Mouse (Mus musculus): ENCODE measurements at regions not wholly inside any gene's neighbourhood (a gene's known extent, or its start where the extent isn't known, plus 50 kb on each side); places are given as distances from the start of the nearest gene placed in this dataset.

- H3K4me3 ChIP-seq (ENCODE audit: control insufficient read depth in 1 of 2, insufficient read depth in 1 of 2, low read depth in 2 of 2, low read length in 2 of 2) = no peak overlapping the region
- TF ChIP-seq EP300 (IDR thresholded peaks at IDR 0.05; ENCODE audit: low read depth in 1 of 2, low read length in 2 of 2) (no peak), NRF1 (IDR thresholded peaks at IDR 0.05; ENCODE audit: insufficient read depth, low read depth, low read length, poor library complexity, severe bottlenecking) (no peak), MAFK (IDR thresholded peaks at IDR 0.05; ENCODE audit: borderline replicate concordance, low read depth, low read length) (no peak), POLR2AphosphoS2 (IDR thresholded peaks at IDR 0.05; ENCODE audit: low read length) (no peak), MEF2A (IDR thresholded peaks at IDR 0.05; ENCODE audit: extremely low read depth, insufficient replicate concordance, low read depth, low read length, poor library complexity, severe bottlenecking) (no peak), ZC3H11A (IDR thresholded peaks at IDR 0.05; ENCODE audit: low read depth, low read length) (no peak), JUND (IDR thresholded peaks at IDR 0.05; ENCODE audit: low read depth, low read length) (no peak), GATA1 (IDR thresholded peaks at IDR 0.05; ENCODE audit: low read depth, low read length) (no peak), USF1 (IDR thresholded peaks at IDR 0.05; ENCODE audit: low read depth, low read length) (no peak)
- H3K9me3 ChIP-seq (replicated peaks; ENCODE audit: insufficient read depth, low read length) = no peaks in the 10 kb centered on the region
- no peaks in the 10 kb centered on the region for H3K4me1 ChIP-seq (ENCODE audit: control insufficient read depth in 1 of 2, insufficient read depth in 2 of 2, low read length in 2 of 2)
- no peak overlapping the region for H3K9ac ChIP-seq (ENCODE audit: control insufficient read depth, low read depth, low read length, poor library complexity, severe bottlenecking)
- H3K79me2 ChIP-seq (ENCODE audit: control insufficient read depth, insufficient read depth, low read length, poor library complexity) = no peaks in the 10 kb centered on the region
- H3K27ac ChIP-seq (ENCODE audit: control insufficient read depth, low read depth, low read length) = no peak overlapping the region
- DNase-seq (ENCODE audit: low read depth, low spot score) = no peak
- H3K27me3 ChIP-seq (ENCODE audit: control insufficient read depth in 1 of 2, insufficient read depth in 2 of 2, low read length in 2 of 2) = no peaks in the 10 kb centered on the region
- H3K36me3 ChIP-seq (ENCODE audit: control insufficient read depth in 1 of 2, insufficient read depth in 2 of 2, low read length in 2 of 2) = no peaks in the 10 kb centered on the region
Observed at GRCm38 (mm10) chrX:95291676-95292075, 95.0 kb upstream of the Arhgef9 start.

- no peaks in the 10 kb centered on the region for H3K4me1 ChIP-seq (ENCODE audit: control insufficient read depth in 1 of 2, insufficient read depth in 2 of 2, low read length in 2 of 2)
- no peak overlapping the region for H3K4me3 ChIP-seq (ENCODE audit: control insufficient read depth in 1 of 2, insufficient read depth in 1 of 2, low read depth in 2 of 2, low read length in 2 of 2)
- no peak for TF ChIP-seq TCF12 (IDR thresholded peaks at IDR 0.05; ENCODE audit: low read depth, low read length)
- TF ChIP-seq SMC3 (IDR thresholded peaks at IDR 0.05; ENCODE audit: low read depth, low read length) = no peak
- no peak for TF ChIP-seq ELF1 (IDR thresholded peaks at IDR 0.05; ENCODE audit: low read depth, low read length)
- no peak for TF ChIP-seq MYB (IDR thresholded peaks at IDR 0.05; ENCODE audit: low read depth, low read length)
- no peak for TF ChIP-seq ZNF384 (IDR thresholded peaks at IDR 0.05; ENCODE audit: low read depth, low read length)
- TF ChIP-seq HCFC1 (IDR thresholded peaks at IDR 0.05; ENCODE audit: low read depth, low read length) = no peak
- TF ChIP-seq SIN3A (IDR thresholded peaks at IDR 0.05; ENCODE audit: low read length) = no peak
- TF ChIP-seq TAL1 (IDR thresholded peaks at IDR 0.05; ENCODE audit: low read length) = no peak
- no peak for TF ChIP-seq NRF1 (IDR thresholded peaks at IDR 0.05; ENCODE audit: insufficient read depth, low read depth, low read length, poor library complexity, severe bottlenecking)
- no peak for TF ChIP-seq POLR2AphosphoS5 (IDR thresholded peaks at IDR 0.05; ENCODE audit: borderline replicate concordance, low read depth, low read length)
- TF ChIP-seq CHD2 (IDR thresholded peaks at IDR 0.05; ENCODE audit: low read length) = no peak
- TF ChIP-seq GATA1 (IDR thresholded peaks at IDR 0.05; ENCODE audit: low read depth, low read length) = no peak
- no peak for TF ChIP-seq ZMIZ1 (IDR thresholded peaks at IDR 0.05; ENCODE audit: low read depth, low read length)
- no peak for TF ChIP-seq USF2 (IDR thresholded peaks at IDR 0.05; ENCODE audit: borderline replicate concordance in 1 of 2, insufficient read depth in 1 of 2, low read depth in 1 of 2, low read length in 2 of 2)
Observed at GRCm38 (mm10) chrX:95282038-95282437, 85.4 kb upstream of the Arhgef9 start.

More at GRCm38 (mm10) chrX:95282038-95282437, 85.4 kb upstream of the Arhgef9 start:
- Histone ChIP-seq H3K27me3 (ENCODE audit: control insufficient read depth in 1 of 2, insufficient read depth in 2 of 2, low read length in 2 of 2) (no peaks in the 10 kb centered on the region; a peak in 1 of 4 replicates), H3K79me2 (ENCODE audit: control insufficient read depth, insufficient read depth, low read length, poor library complexity) (no peaks in the 10 kb centered on the region), H3K36me3 (ENCODE audit: control insufficient read depth in 1 of 2, insufficient read depth in 2 of 2, low read length in 2 of 2) (no peaks in the 10 kb centered on the region), H3K9ac (ENCODE audit: control insufficient read depth, low read depth, low read length, poor library complexity, severe bottlenecking) (no peak overlapping the region), H3K27ac (ENCODE audit: control insufficient read depth, low read depth, low read length) (no peak overlapping the region), H3K9me3 (replicated peaks; ENCODE audit: insufficient read depth, low read length) (no peaks in the 10 kb centered on the region)
- DNase-seq (ENCODE audit: low read depth, low spot score) = no peak

All from MEL (cell line).